Mouse (Mus musculus) MEL (cell line): ENCODE measurements at regions not wholly inside any gene's neighbourhood (a gene's known extent, or its start where the extent isn't known, plus 50 kb on each side); places are given as distances from the start of the nearest gene placed in this dataset.

Experiments
- DNase-seq: peaks from one replicate; pipeline ENCODE4 v3.0.0; 2011; ENCODE audit warnings: low read depth, low spot score
- H3K27ac ChIP-seq: 2 replicates; pipeline ENCODE4 v1.5.1; 2012; ENCODE audit warnings: low read depth, mild to moderate bottlenecking, control low read depth, low read length, moderate library complexity; ENCODE audit not compliant: control insufficient read depth
- H3K27me3 ChIP-seq, 2 experiments: fragments of 150-350 bp in 1 of 2; sonication (generic) in 1 of 2; 2 replicates each; pipeline ENCODE4 v1.6.1; 2012; ENCODE audit warnings: low read length in 2 of 2, mild to moderate bottlenecking in 2 of 2, improper control_type of control experiment in 1 of 2, moderate library complexity in 1 of 2; ENCODE audit not compliant: insufficient read depth in 2 of 2, control insufficient read depth in 1 of 2
- H3K36me3 ChIP-seq, 2 experiments: 2 replicates each; pipeline ENCODE4 v1.6.1; 2012 to 2014; ENCODE audit warnings: low read length in 2 of 2, improper control_type of control experiment in 1 of 2, inconsistent platforms in 1 of 2, mild to moderate bottlenecking in 1 of 2; ENCODE audit not compliant: insufficient read depth in 2 of 2, control insufficient read depth in 1 of 2
- H3K4me1 ChIP-seq, 2 experiments: fragments of 150-350 bp in 1 of 2; sonication (generic) in 1 of 2; 2 replicates each; pipeline ENCODE4 v1.6.1; 2012; ENCODE audit warnings: low read length in 2 of 2, improper control_type of control experiment in 1 of 2, mild to moderate bottlenecking in 1 of 2; ENCODE audit not compliant: insufficient read depth in 2 of 2, control insufficient read depth in 1 of 2
- H3K4me3 ChIP-seq, 2 experiments: fragments of 150-350 bp in 1 of 2; sonication (generic) in 1 of 2; 2 replicates each; pipeline ENCODE4 v1.5.1; 2012; ENCODE audit warnings: low read depth in 2 of 2, low read length in 2 of 2, mild to moderate bottlenecking in 2 of 2, moderate library complexity in 2 of 2, control low read depth in 1 of 2, improper control_type of control experiment in 1 of 2; ENCODE audit not compliant: control insufficient read depth in 1 of 2, insufficient read depth in 1 of 2
- H3K79me2 ChIP-seq: 2 replicates; pipeline ENCODE4 v1.6.1; 2012; ENCODE audit warnings: mild to moderate bottlenecking, low read length, moderate library complexity; ENCODE audit not compliant: control insufficient read depth, poor library complexity, insufficient read depth
- H3K9ac ChIP-seq: 2 replicates; pipeline ENCODE4 v1.6.1; 2012; ENCODE audit warnings: low read depth, mild to moderate bottlenecking, control low read depth, low read length, moderate library complexity; ENCODE audit not compliant: control insufficient read depth, poor library complexity, severe bottlenecking
- H3K9me3 ChIP-seq: fragments of 150-350 bp; sonication (generic); replicated peaks from 2 replicates; pipeline ENCODE4 v1.6.1; 2012; ENCODE audit warnings: mild to moderate bottlenecking, low read length, improper control_type of control experiment, moderate library complexity; ENCODE audit not compliant: insufficient read depth
- CTCF ChIP-seq, 3 experiments: IDR thresholded peaks in 2 of 3; conservative IDR thresholded peaks in 1 of 3; 2 replicates each; pipeline ENCODE4 v1.5.1; 2011 to 2012; ENCODE audit warnings: low read length in 3 of 3, low read depth in 2 of 3, mild to moderate bottlenecking in 2 of 3, improper control_type of control experiment in 1 of 3, inconsistent platforms in 1 of 3, mixed read lengths in 1 of 3, moderate library complexity in 1 of 3; ENCODE audit not compliant: control insufficient read depth in 1 of 3, insufficient read depth in 1 of 3, poor library complexity in 1 of 3, severe bottlenecking in 1 of 3
- E2F4 ChIP-seq: IDR thresholded peaks from 2 replicates; pipeline ENCODE4 v1.6.1; 2011; ENCODE audit warnings: low read depth, low read length, improper control_type of control experiment, borderline replicate concordance
- ELF1 ChIP-seq: IDR thresholded peaks from 2 replicates; pipeline ENCODE4 v1.6.1; 2014; ENCODE audit warnings: low read depth, mild to moderate bottlenecking, inconsistent platforms, low read length, improper control_type of control experiment, moderate library complexity
- EP300 ChIP-seq, 2 experiments: IDR thresholded peaks; 2 replicates each; pipeline ENCODE4 v1.6.1; 2011; ENCODE audit warnings: improper control_type of control experiment in 2 of 2, low read length in 2 of 2, low read depth in 1 of 2, mild to moderate bottlenecking in 1 of 2
- HCFC1 ChIP-seq: IDR thresholded peaks from 2 replicates; pipeline ENCODE4 v1.6.1; 2012; ENCODE audit warnings: low read depth, mild to moderate bottlenecking, inconsistent platforms, low read length, improper control_type of control experiment, moderate library complexity
- JUND ChIP-seq: IDR thresholded peaks from 2 replicates; pipeline ENCODE4 v1.6.1; 2011; ENCODE audit warnings: low read depth, mild to moderate bottlenecking, improper control_type of control experiment, low read length
- KAT2A ChIP-seq: conservative IDR thresholded peaks from 2 replicates; pipeline ENCODE4 v1.6.1; 2012; ENCODE audit warnings: low read depth, low read length, improper control_type of control experiment, inconsistent platforms
- MAFK ChIP-seq: IDR thresholded peaks from 2 replicates; pipeline ENCODE4 v1.6.1; 2011; ENCODE audit warnings: low read depth, mild to moderate bottlenecking, low read length, improper control_type of control experiment, borderline replicate concordance
- MAZ ChIP-seq: IDR thresholded peaks from 2 replicates; pipeline ENCODE4 v1.6.1; 2012; ENCODE audit warnings: low read depth, mild to moderate bottlenecking, inconsistent platforms, low read length, improper control_type of control experiment
- MEF2A ChIP-seq: IDR thresholded peaks from 2 replicates; pipeline ENCODE4 v1.6.1; 2014; ENCODE audit warnings: low read depth, mild to moderate bottlenecking, inconsistent platforms, low read length, improper control_type of control experiment; ENCODE audit not compliant: poor library complexity, insufficient replicate concordance, severe bottlenecking; ENCODE audit errors: extremely low read depth
- NRF1 ChIP-seq: IDR thresholded peaks from 2 replicates; pipeline ENCODE4 v1.6.1; 2014; ENCODE audit warnings: low read depth, mild to moderate bottlenecking, inconsistent platforms, low read length, improper control_type of control experiment, moderate library complexity; ENCODE audit not compliant: poor library complexity, insufficient read depth, severe bottlenecking
- POLR2AphosphoS2 ChIP-seq: IDR thresholded peaks from 2 replicates; pipeline ENCODE4 v1.6.1; 2011; ENCODE audit warnings: low read length, improper control_type of control experiment
- POLR2AphosphoS5 ChIP-seq: IDR thresholded peaks from 2 replicates; pipeline ENCODE4 v1.6.1; 2012; ENCODE audit warnings: low read depth, borderline replicate concordance, mild to moderate bottlenecking, inconsistent platforms, low read length, moderate library complexity, mixed read lengths
- RAD21 ChIP-seq: IDR thresholded peaks from 2 replicates; pipeline ENCODE4 v1.6.1; 2011; ENCODE audit warnings: mild to moderate bottlenecking, low read depth, low read length, improper control_type of control experiment
- RCOR1 ChIP-seq: IDR thresholded peaks from 2 replicates; pipeline ENCODE4 v1.6.1; 2012; ENCODE audit warnings: low read depth, mild to moderate bottlenecking, inconsistent platforms, low read length, improper control_type of control experiment
- TAL1 ChIP-seq: IDR thresholded peaks from 2 replicates; pipeline ENCODE4 v1.6.1; 2012; ENCODE audit warnings: mild to moderate bottlenecking, inconsistent platforms, low read length, moderate library complexity, mixed read lengths
- TBP ChIP-seq: IDR thresholded peaks from 2 replicates; pipeline ENCODE4 v1.8.0; 2011; ENCODE audit warnings: low read depth, low read length, improper control_type of control experiment
- UBTF ChIP-seq: IDR thresholded peaks from 2 replicates; pipeline ENCODE4 v1.6.1; 2012; ENCODE audit warnings: low read depth, mild to moderate bottlenecking, inconsistent platforms, low read length, improper control_type of control experiment, moderate library complexity, borderline replicate concordance; ENCODE audit not compliant: insufficient read depth
- USF2 ChIP-seq, 2 experiments: IDR thresholded peaks; 2 replicates each; pipeline ENCODE4 v1.6.1; 2011 to 2012; ENCODE audit warnings: improper control_type of control experiment in 2 of 2, low read length in 2 of 2, borderline replicate concordance in 1 of 2, inconsistent platforms in 1 of 2, low read depth in 1 of 2, mild to moderate bottlenecking in 1 of 2; ENCODE audit not compliant: insufficient read depth in 1 of 2
- ZC3H11A ChIP-seq: IDR thresholded peaks from 2 replicates; pipeline ENCODE4 v1.6.1; 2012; ENCODE audit warnings: low read depth, mild to moderate bottlenecking, inconsistent platforms, low read length, improper control_type of control experiment
- ZKSCAN1 ChIP-seq: IDR thresholded peaks from 2 replicates; pipeline ENCODE4 v1.6.1; 2012; ENCODE audit warnings: low read depth, mild to moderate bottlenecking, inconsistent platforms, low read length, improper control_type of control experiment, moderate library complexity
- ZNF384 ChIP-seq: IDR thresholded peaks from 2 replicates; pipeline ENCODE4 v1.6.1; 2012; ENCODE audit warnings: low read depth, mild to moderate bottlenecking, inconsistent platforms, low read length, improper control_type of control experiment

DNA sequence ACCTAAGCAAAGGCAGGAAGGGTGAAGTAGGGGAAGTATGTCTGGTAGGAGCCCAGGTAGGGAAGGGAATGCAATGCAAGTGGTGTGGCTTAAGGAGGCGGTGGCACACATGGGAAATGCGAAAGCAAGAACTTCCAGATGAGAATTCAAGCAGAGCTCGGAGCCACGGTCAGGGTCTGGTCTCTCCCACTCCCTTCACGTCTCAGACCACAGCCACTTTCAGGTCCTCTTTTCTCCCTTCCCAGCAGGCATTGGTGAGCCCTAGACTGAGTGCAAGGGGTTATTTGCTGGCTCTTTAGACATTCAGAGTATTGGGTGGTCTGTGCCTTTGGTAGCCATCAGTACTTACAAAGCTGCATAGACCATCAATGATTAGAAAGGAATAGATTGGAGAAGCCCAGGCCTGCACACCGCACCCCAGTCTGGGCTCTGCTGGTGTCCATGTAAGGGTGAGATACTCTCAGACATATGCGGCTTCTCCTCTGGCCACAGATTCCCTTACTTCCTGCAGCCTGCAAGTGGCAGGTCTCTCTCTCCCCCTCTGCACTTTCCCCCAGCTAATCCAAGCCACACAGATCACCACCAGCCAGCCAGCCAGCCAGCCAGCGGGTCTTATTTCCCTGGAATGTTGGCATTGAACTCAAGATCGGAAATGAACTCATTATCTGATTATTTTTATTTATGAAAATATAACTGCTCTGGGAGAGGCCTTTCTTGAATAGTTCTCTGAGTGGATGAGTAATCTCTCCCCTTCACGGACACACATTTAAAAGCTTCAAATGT is 113.6 kb downstream of the Zfp36l2 start:
- no peaks in the 10 kb centered on the region; a peak in 1 of 4 replicates for H3K27me3 ChIP-seq
- no peaks in the 10 kb centered on the region for H3K36me3 ChIP-seq
- no peak for TF ChIP-seq RCOR1
- no peak for TF ChIP-seq EP300 (IDR thresholded peaks at IDR 0.05; ENCODE audit: low read depth in 1 of 2, low read length in 2 of 2)
- TF ChIP-seq ZKSCAN1 = no peak
- no peak for TF ChIP-seq JUND
- TF ChIP-seq TBP = no peak
- no peak for TF ChIP-seq TAL1
- TF ChIP-seq ZC3H11A = no peak
- no peak for TF ChIP-seq RAD21
- no peak for TF ChIP-seq POLR2AphosphoS2
- no peak for TF ChIP-seq KAT2A
- no peak for TF ChIP-seq POLR2AphosphoS5
- TF ChIP-seq ELF1 = no peak
- no peak overlapping the region for H3K9ac ChIP-seq
- H3K4me3 ChIP-seq = no peak overlapping the region
- H3K27ac ChIP-seq = no peak overlapping the region
- no peaks in the 10 kb centered on the region for H3K4me1 ChIP-seq
- no peak for DNase-seq
- no peaks in the 10 kb centered on the region for H3K79me2 ChIP-seq
- H3K9me3 ChIP-seq = no peaks in the 10 kb centered on the region

DNA sequence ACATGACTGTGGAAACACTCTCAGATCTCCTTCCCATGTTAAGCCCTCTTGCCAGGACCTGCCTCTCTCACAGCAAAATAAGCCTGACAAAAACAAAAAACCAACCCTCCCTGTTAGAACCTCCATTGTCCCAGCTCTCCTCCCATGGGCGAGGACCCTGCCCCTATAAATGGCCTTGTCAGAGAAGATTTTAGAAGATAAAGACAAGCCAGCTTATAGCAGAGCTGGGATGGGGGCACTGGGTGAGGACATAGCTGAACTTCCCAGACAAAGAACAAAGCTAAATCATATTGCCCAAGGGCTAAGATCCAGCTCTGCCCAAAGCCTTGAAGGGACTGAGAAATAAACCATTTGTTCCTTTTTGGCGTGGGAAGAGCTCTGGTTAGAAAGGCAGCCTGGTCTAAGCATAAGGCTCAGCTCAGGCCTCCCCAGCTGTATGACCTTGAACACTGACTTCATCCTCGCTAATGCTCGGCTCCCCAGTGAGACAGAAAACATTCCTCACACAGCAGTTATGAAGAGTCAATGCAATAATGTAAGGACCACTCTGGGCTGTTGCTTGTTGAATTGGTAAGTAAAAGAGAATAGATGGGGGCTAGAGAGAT is 115.2 kb downstream of the Zfp36l2 start:
- Histone ChIP-seq H3K27ac (no peak overlapping the region), H3K9ac (no peak overlapping the region), H3K4me3 (no peak overlapping the region), H3K79me2 (no peaks in the 10 kb centered on the region), H3K9me3 (no peaks in the 10 kb centered on the region), H3K36me3 (no peaks in the 10 kb centered on the region), H3K4me1 (no peaks in the 10 kb centered on the region), H3K27me3 (no peaks in the 10 kb centered on the region; a peak in 1 of 4 replicates)
- no peak for TF ChIP-seq HCFC1
- TF ChIP-seq E2F4 = no peak
- DNase-seq = no peak

DNA sequence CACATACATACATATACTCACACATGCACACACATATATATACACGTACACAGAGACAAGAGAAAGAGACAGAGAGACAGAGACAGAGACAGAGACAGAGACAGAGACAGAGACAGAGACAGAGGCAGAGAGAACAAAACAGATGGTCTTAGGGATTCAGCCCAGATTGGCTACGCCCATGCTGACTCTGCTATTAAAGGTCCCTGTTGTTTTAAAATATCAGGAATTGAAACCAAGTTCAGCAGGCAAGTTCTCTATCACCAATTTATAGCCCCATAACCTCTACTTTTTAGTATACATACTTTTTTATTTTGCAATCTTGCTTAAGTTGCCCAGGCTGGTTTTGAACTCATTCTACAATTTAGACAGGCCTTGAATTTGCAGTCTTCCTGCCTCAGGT is 115.9 kb downstream of the Zfp36l2 start:
- H3K79me2 ChIP-seq = no peaks in the 10 kb centered on the region
- TF ChIP-seq POLR2AphosphoS5 (no peak), KAT2A (no peak), CTCF (IDR thresholded peaks at IDR 0.05 in 2 of 3, conservative IDR thresholded peaks at IDR 0.05 in 1 of 3; ENCODE audit: control insufficient read depth in 1 of 3, insufficient read depth in 1 of 3, low read depth in 2 of 3, low read length in 3 of 3, poor library complexity in 1 of 3, severe bottlenecking in 1 of 3) (no peak), UBTF (no peak), JUND (no peak), NRF1 (no peak), E2F4 (no peak), MEF2A (no peak), ZNF384 (no peak), HCFC1 (no peak), USF2 (IDR thresholded peaks at IDR 0.05; ENCODE audit: borderline replicate concordance in 1 of 2, insufficient read depth in 1 of 2, low read depth in 1 of 2, low read length in 2 of 2) (no peak), EP300 (IDR thresholded peaks at IDR 0.05; ENCODE audit: low read depth in 1 of 2, low read length in 2 of 2) (no peak), MAZ (no peak), MAFK (no peak)

More for the DNA sequence above, 115.9 kb downstream of the Zfp36l2 start:
- Histone ChIP-seq H3K9ac (no peak overlapping the region), H3K9me3 (no peaks in the 10 kb centered on the region), H3K27me3 (no peaks in the 10 kb centered on the region; a peak in 1 of 4 replicates), H3K27ac (no peak overlapping the region), H3K36me3 (no peaks in the 10 kb centered on the region), H3K4me3 (no peak overlapping the region), H3K4me1 (no peaks in the 10 kb centered on the region)
- no peak for DNase-seq
